Mouse (Mus musculus) lung, postnatal 25 days (tissue): ENCODE data around the gene St8sia1.

ENCODE experiments used
- DNase-seq: peaks from one replicate; pipeline ENCODE4 v3.0.0; 2022; ENCODE audit warnings: low spot score

The St8sia1 gene

GRCm38 (mm10) chr6:142908911-142909770, 55.1 kb downstream of the St8sia1 start:
- no peak for DNase-seq

- no peak for DNase-seq
Measured at GRCm38 (mm10) chr6:142908412-142908811, 55.8 kb downstream of the St8sia1 start.

- DNase-seq = no peak
Measured at GRCm38 (mm10) chr6:142895371-142895770, 68.9 kb downstream of the St8sia1 start.

GRCm38 (mm10) chr6:142893716-142894115, 70.5 kb downstream of the St8sia1 start:
- DNase-seq = no peak

GRCm38 (mm10) chr6:142890321-142890720, 73.9 kb downstream of the St8sia1 start:
- no peak for DNase-seq

- DNase-seq = no peak
Measured at GRCm38 (mm10) chr6:142888970-142889740, 75.1 kb downstream of the St8sia1 start.

- no peak for DNase-seq
Measured at GRCm38 (mm10) chr6:142888346-142888745, 75.9 kb downstream of the St8sia1 start.

- DNase-seq = no peak
Measured at GRCm38 (mm10) chr6:142887375-142887774, 76.9 kb downstream of the St8sia1 start.

- DNase-seq = no peak
Measured at GRCm38 (mm10) chr6:142885364-142886154, 78.7 kb downstream of the St8sia1 start.

- no peak for DNase-seq
Measured at GRCm38 (mm10) chr6:142884128-142884527, 80.1 kb downstream of the St8sia1 start.

GRCm38 (mm10) chr6:142880849-142881470, 83.3 kb downstream of the St8sia1 start:
- DNase-seq = no peak

GRCm38 (mm10) chr6:142878744-142879701, 85.2 kb downstream of the St8sia1 start:
- no peak for DNase-seq

GRCm38 (mm10) chr6:142877221-142877620, 87.0 kb downstream of the St8sia1 start:
- DNase-seq = no peak

GRCm38 (mm10) chr6:142876279-142876899, 87.9 kb downstream of the St8sia1 start:
- DNase-seq = no peak

- no peak for DNase-seq
Measured at GRCm38 (mm10) chr6:142873795-142874563, 90.3 kb downstream of the St8sia1 start.

- no peak for DNase-seq
Measured at GRCm38 (mm10) chr6:142869715-142870422, 94.4 kb downstream of the St8sia1 start.

- no peak for DNase-seq
Measured at GRCm38 (mm10) chr6:142867471-142868055, 96.7 kb downstream of the St8sia1 start.

- no peak for DNase-seq
Measured at GRCm38 (mm10) chr6:142867023-142867422, 97.2 kb downstream of the St8sia1 start.
